Mouse (Mus musculus): ENCODE measurements at regions not wholly inside any gene's neighbourhood (a gene's known extent, or its start where the extent isn't known, plus 50 kb on each side); places are given as distances from the start of the nearest gene placed in this dataset.

- DNase-seq (ENCODE audit: low read depth), result no peak
Observed at GRCm38 (mm10) chr1:195312426-195312825, 135.9 kb upstream of the Cr2 start.

GRCm38 (mm10) chr1:195285076-195285475 is 108.6 kb upstream of the Cr2 start:
- DNase-seq (ENCODE audit: low read depth), result no peak

GRCm38 (mm10) chr1:195241496-195241895 is 65.0 kb upstream of the Cr2 start:
- peak; percentile 100 for DNase-seq (ENCODE audit: low read depth)

GRCm38 (mm10) chr1:195232658-195233057 is 56.1 kb upstream of the Cr2 start:
- peak; percentile 52 for DNase-seq (ENCODE audit: low read depth)

GRCm38 (mm10) chr1:195227007-195227406 is 50.5 kb upstream of the Cr2 start:
- no peak for DNase-seq (ENCODE audit: low read depth)

Measured in c-Kit-positive CD71-negative TER-119-negative erythroid progenitor cells, embryonic 14.5 days (primary cell).